Mouse (Mus musculus): ENCODE measurements around the gene Stk11ip. TPM values are rescaled to one million over a fixed set of nuclear protein-coding genes. Genes with fewer than 3 reads are reported as not detected.

The Stk11ip gene
- polyA plus RNA-seq, 1 experiment from 2014 or later = 21.1 TPM

GRCm38 (mm10) chr1:75581936-75582624 is 60.8 kb downstream of the Stk11ip start:
- Histone ChIP-seq H3K4me1 (peaks cover 3% of the 10 kb centered on the region; the same call in 1 of the 2 replicates), H3K9me3 (replicated peaks) (no peaks in the 10 kb centered on the region), H3K27me3 (no peaks in the 10 kb centered on the region), H3K4me2 (replicated peaks) (no peak overlapping the region), H3K4me3 (replicated peaks) (no peak overlapping the region), H3K9ac (no peak overlapping the region), H3K27ac (replicated peaks) (no peak overlapping the region), H3K36me3 (no peaks in the 10 kb centered on the region)
- no peak for ATAC-seq (ENCODE audit: insufficient number of reproducible peaks, low FRiP score, low TSS enrichment, low read depth)
- WGBS = 24% methylated on average over 7 of the region's 7 CpGs

- H3K4me2 ChIP-seq (replicated peaks) = no peak overlapping the region
- WGBS = 75% methylated on average over 5 of the region's 5 CpGs
- H3K9ac ChIP-seq = no peak overlapping the region
- H3K9me3 ChIP-seq (replicated peaks) = no peaks in the 10 kb centered on the region
- no peak overlapping the region for H3K27ac ChIP-seq (replicated peaks)
- ATAC-seq (ENCODE audit: insufficient number of reproducible peaks, low FRiP score, low TSS enrichment, low read depth) = no peak
- no peaks in the 10 kb centered on the region for H3K36me3 ChIP-seq
- no peak overlapping the region for H3K4me3 ChIP-seq (replicated peaks)
- no peaks in the 10 kb centered on the region for H3K27me3 ChIP-seq
- peaks cover 3% of the 10 kb centered on the region; the same call in 1 of the 2 replicates for H3K4me1 ChIP-seq
These were observed 61.3 kb downstream of the Stk11ip start for GRCm38 (mm10) chr1:75582625-75582956.

- H3K4me2 ChIP-seq (replicated peaks) = no peak overlapping the region
- H3K4me1 ChIP-seq = peaks cover 7% of the 10 kb centered on the region
- H3K36me3 ChIP-seq = no peaks in the 10 kb centered on the region
- no peak overlapping the region for H3K27ac ChIP-seq (replicated peaks)
- WGBS = 72% methylated on average over 10 of the region's 10 CpGs
- no peak overlapping the region for H3K4me3 ChIP-seq (replicated peaks)
- H3K9me3 ChIP-seq (replicated peaks) = no peaks in the 10 kb centered on the region
- H3K9ac ChIP-seq = no peak overlapping the region
- H3K27me3 ChIP-seq = no peaks in the 10 kb centered on the region
- no peak for ATAC-seq (ENCODE audit: insufficient number of reproducible peaks, low FRiP score, low TSS enrichment, low read depth)
These were observed 61.7 kb downstream of the Stk11ip start for GRCm38 (mm10) chr1:75583034-75583433.

GRCm38 (mm10) chr1:75586791-75587190 is 65.5 kb downstream of the Stk11ip start:
- H3K4me3 ChIP-seq (replicated peaks) = no peak overlapping the region
- H3K4me2 ChIP-seq (replicated peaks) = no peak overlapping the region
- H3K36me3 ChIP-seq = no peaks in the 10 kb centered on the region
- no peak overlapping the region for H3K9ac ChIP-seq
- peaks cover 27% of the 10 kb centered on the region for H3K4me1 ChIP-seq
- WGBS = 80% methylated on average over 3 of the region's 3 CpGs
- H3K27ac ChIP-seq (replicated peaks) = no peak overlapping the region
- no peaks in the 10 kb centered on the region for H3K27me3 ChIP-seq
- no peaks in the 10 kb centered on the region for H3K9me3 ChIP-seq (replicated peaks)
- no peak for ATAC-seq (ENCODE audit: insufficient number of reproducible peaks, low FRiP score, low TSS enrichment, low read depth)

Other genes with a start within 250 kb of the Stk11ip start
- 0.39 and 0.68 TPM in 2 replicates for gene Resp18, start 243.1 kb upstream of the Stk11ip start, polyA plus RNA-seq (2015; fragmentation: Nextera tagmentation; extraction: Ambion mirVana)
- 113 and 115 TPM in 2 replicates for gene Dnpep, start 203.5 kb upstream of the Stk11ip start, polyA plus RNA-seq (2015; fragmentation: Nextera tagmentation; extraction: Ambion mirVana)
- gene Des, start 161.2 kb upstream of the Stk11ip start, polyA plus RNA-seq (2015; fragmentation: Nextera tagmentation; extraction: Ambion mirVana) = 112 and 140 TPM in 2 replicates
- gene Speg, start 146.2 kb upstream of the Stk11ip start, polyA plus RNA-seq (2015; fragmentation: Nextera tagmentation; extraction: Ambion mirVana) = 16.5 and 18.6 TPM in 2 replicates
- gene Gmppa, start 85.6 kb upstream of the Stk11ip start, polyA plus RNA-seq (2015; fragmentation: Nextera tagmentation; extraction: Ambion mirVana) = 103 and 104 TPM in 2 replicates
- gene Asic4, start 71.1 kb upstream of the Stk11ip start, polyA plus RNA-seq (2015; fragmentation: Nextera tagmentation; extraction: Ambion mirVana) = 0.65 and 0.84 TPM in 2 replicates
- gene Chpf, start 42.2 kb upstream of the Stk11ip start, polyA plus RNA-seq (2015; fragmentation: Nextera tagmentation; extraction: Ambion mirVana) = 51.3 and 54.5 TPM in 2 replicates
- 1.3 and 1.4 TPM in 2 replicates for gene Tmem198, start 42.0 kb upstream of the Stk11ip start, polyA plus RNA-seq (2015; fragmentation: Nextera tagmentation; extraction: Ambion mirVana)
- 104 and 108 TPM in 2 replicates for gene Obsl1, start 15.1 kb upstream of the Stk11ip start, polyA plus RNA-seq (2015; fragmentation: Nextera tagmentation; extraction: Ambion mirVana)
- gene Inha, start 14.5 kb upstream of the Stk11ip start, polyA plus RNA-seq (2015; fragmentation: Nextera tagmentation; extraction: Ambion mirVana) = 14.7 and 15.7 TPM in 2 replicates
- gene Slc4a3, start 24.7 kb downstream of the Stk11ip start, polyA plus RNA-seq (2015; fragmentation: Nextera tagmentation; extraction: Ambion mirVana) = 22.5 and 26.3 TPM in 2 replicates

Measured in embryonic facial prominence, embryonic 15.5 days (tissue).